ENCODE assay signal across 23 mouse cellular contexts in the genomic region with DNA sequence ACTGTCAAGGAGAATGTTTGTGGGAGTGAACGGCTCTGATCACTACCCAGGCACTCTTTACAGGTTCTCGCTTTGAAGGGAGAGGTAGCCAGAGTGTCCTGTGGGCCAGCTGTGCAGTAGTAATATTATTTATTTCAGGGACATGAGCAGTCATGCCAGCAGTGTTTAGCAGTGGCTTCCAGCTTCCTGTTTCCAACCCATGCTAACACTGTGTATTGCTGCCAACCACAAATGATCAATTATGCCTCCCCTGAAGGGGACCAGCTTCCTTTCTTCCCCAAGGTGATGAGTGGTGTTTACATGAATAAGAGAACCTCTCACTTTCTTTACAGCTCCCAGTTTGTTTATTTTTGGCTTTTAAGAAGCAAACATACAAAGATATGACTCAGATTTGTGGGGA. TPM values are rescaled to one million over a fixed set of nuclear protein-coding genes. Genes with fewer than 3 reads are reported as not detected.
DNase-seq lines count a peak whose midpoint lies in the region; ATAC-seq and TF ChIP-seq lines count a peak whose summit lies in the region.
"Had no signal": no experiment of that assay in that cellular context is flagged by ENCODE, and none has a peak within 500 bp of the region (broad histone marks: within the 10 kb centered on the region; RNA-seq: fewer than 3 reads in every experiment).

No protein-coding gene starts in this region.

- no peaks in the 10 kb centered on the region for H3K36me3 ChIP-seq in limb, embryonic 11.5 days (ENCODE audit: control insufficient read depth, insufficient read depth, low read length)
- H3K36me3 ChIP-seq: forebrain, embryonic 10.5 days had no signal

- intact Hi-C loops in left cerebral cortex, adult 2 months (cut with DNase I): no loop called here
- intact Hi-C loops in heart, postnatal 14 days (cut with DNase I): no loop called here

- H3K27me3 ChIP-seq in limb, embryonic 11.5 days (ENCODE audit: control insufficient read depth, insufficient read depth, low read length): no peaks in the 10 kb centered on the region
- H3K27me3 ChIP-seq: forebrain, embryonic 13.5 days had no signal

- H3K9me3 ChIP-seq in limb, embryonic 11.5 days (ENCODE audit: control insufficient read depth, low read length): no peaks in the 10 kb centered on the region
- H3K9me3 ChIP-seq: forebrain, embryonic 10.5 days; forebrain, embryonic 13.5 days had no signal

- no peak overlapping the region for H3K27ac ChIP-seq in limb, embryonic 11.5 days (replicated peaks; ENCODE audit: low read depth, low read length)
- no peak overlapping the region for H3K27ac ChIP-seq in left cerebral cortex, adult 2 months
- H3K27ac ChIP-seq: forebrain, embryonic 10.5 days; forebrain, embryonic 13.5 days; hindbrain, embryonic 14.5 days; hindbrain, postnatal 0 days had no signal

- H3K4me3 ChIP-seq in limb, embryonic 11.5 days (ENCODE audit: low read depth, low read length): no peak overlapping the region
- H3K4me3 ChIP-seq in left cerebral cortex, adult 2 months: no peak overlapping the region
- H3K4me3 ChIP-seq: forebrain, embryonic 10.5 days; forebrain, embryonic 13.5 days had no signal

- no peak overlapping the region for H3K4me2 ChIP-seq in limb, embryonic 11.5 days (ENCODE audit: low read depth, severe bottlenecking)
- H3K4me2 ChIP-seq: forebrain, embryonic 13.5 days; heart, embryonic 11.5 days; hindbrain, embryonic 14.5 days had no signal

- H3K4me1 ChIP-seq in limb, embryonic 11.5 days (ENCODE audit: control insufficient read depth, insufficient read depth, low read length): no peaks in the 10 kb centered on the region
- H3K4me1 ChIP-seq: forebrain, embryonic 10.5 days; forebrain, embryonic 13.5 days had no signal

- no peak for TF ChIP-seq CTCF in left cerebral cortex, adult 2 months (IDR thresholded peaks at IDR 0.05)

- DNase-seq in limb, embryonic 11.5 days (ENCODE audit: low spot score): peak; percentile 12
- DNase-seq in left cerebral cortex, adult 2 months (ENCODE audit: extremely low spot score in 1 of 2, low spot score in 2 of 2): no peak
- DNase-seq in c-Kit-positive CD71-positive TER-119-positive erythroid progenitor cells, embryonic 14.5 days (ENCODE audit: low spot score): no peak
- DNase-seq in heart, postnatal 14 days: no peak
- DNase-seq: adrenal gland, adult 2 months; adrenal gland, postnatal 14 days; cerebellum, adult 11-12 months; cerebellum, adult 8-10 months; cerebellum, postnatal 10 days; cerebellum, postnatal 36 days; gastrocnemius, postnatal 10 days; gastrocnemius, postnatal 36 days; heart, adult 11 months; heart, postnatal 36 days had no signal

- peak; percentile 63; the same call in 1 of the 2 replicates for ATAC-seq in common myeloid progenitor, adult 5-6 weeks (replicated peaks; ENCODE audit: low read depth, poor library complexity, severe bottlenecking)
- ATAC-seq in granulocyte monocyte progenitor cell, adult 5-6 weeks (replicated peaks; ENCODE audit: poor library complexity, severe bottlenecking): peak; percentile 65
- ATAC-seq in limb, embryonic 11.5 days (ENCODE audit: insufficient number of reproducible peaks, low FRiP score, low TSS enrichment, low read depth): no peak
- ATAC-seq: CD4-positive, CD25-positive, alpha-beta regulatory T cell, adult 4 months; forebrain, embryonic 13.5 days; forebrain, embryonic 16.5 days; hindbrain, postnatal 0 days had no signal

- H3K9ac ChIP-seq in limb, embryonic 11.5 days (ENCODE audit: low read length): no peak overlapping the region
- H3K9ac ChIP-seq: forebrain, embryonic 13.5 days; hindbrain, embryonic 14.5 days had no signal

- WGBS in limb, embryonic 11.5 days: 50% methylated on average over 2 of the region's 2 CpGs

RNA-seq across cellular contexts. Expression of a gene that starts 28.4 kb away (rescaled TPM):
- 31.7 and 35.9 TPM in 2 replicates for total RNA-seq in common myeloid progenitor, adult 5-6 weeks (2017)
- 59.2 and 59.7 TPM in 2 replicates for total RNA-seq in granulocyte monocyte progenitor cell, adult 5-6 weeks (2014; fragmentation: Nextera tagmentation)
- 27.9 and 29.4 TPM in 2 replicates for total RNA-seq in granulocyte monocyte progenitor cell, adult 5-6 weeks (2017)
- 27.8 and 29.9 TPM in 2 replicates for polyA plus RNA-seq in limb, embryonic 11.5 days (2014; fragmentation: Nextera tagmentation; extraction: Ambion mirVana)
- 10 to 100 TPM; 52.7 to 54.3 TPM for total RNA-seq in left cerebral cortex, adult 2 months (2021)
- total RNA-seq in heart, postnatal 14 days (2021): 10 to 100 TPM; 17.9 to 21.3 TPM
